Mouse (Mus musculus) c-Kit-positive CD71-positive TER-119-positive erythroid progenitor cells, embryonic 14.5 days (primary cell): ENCODE data around the gene Sec24d.
"Not testable (repeated sequence)": the region's sequence is repeated elsewhere in the genome, so short reads cannot be mapped to it uniquely, and the experiment has no call there.

Experiments
- DNase-seq: peaks from one replicate; pipeline ENCODE4 v3.0.0-alpha.2; 2013; ENCODE audit warnings: low spot score

The Sec24d gene

GRCm38 (mm10) chr3:123338666-123339195 is 71.5 kb downstream of the Sec24d start:
- no peak for DNase-seq

DNA sequence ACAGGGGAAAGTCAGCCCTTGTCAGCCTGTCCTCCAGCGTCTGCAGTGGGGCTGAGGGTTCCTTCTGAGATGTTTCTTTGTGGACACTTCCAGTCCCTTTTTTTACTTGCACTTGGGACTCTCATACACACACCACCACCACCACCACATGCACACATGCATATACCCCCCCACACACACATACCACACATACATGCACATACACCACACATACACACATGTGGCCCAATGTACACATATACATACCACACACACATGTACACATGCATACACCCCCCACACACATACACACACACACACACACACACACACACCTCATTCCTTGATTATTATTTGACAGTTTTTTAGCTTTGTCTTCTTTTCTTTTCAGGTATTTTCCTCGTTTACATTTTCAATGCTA is 73.8 kb downstream of the Sec24d start:
- DNase-seq: no peak

DNA sequence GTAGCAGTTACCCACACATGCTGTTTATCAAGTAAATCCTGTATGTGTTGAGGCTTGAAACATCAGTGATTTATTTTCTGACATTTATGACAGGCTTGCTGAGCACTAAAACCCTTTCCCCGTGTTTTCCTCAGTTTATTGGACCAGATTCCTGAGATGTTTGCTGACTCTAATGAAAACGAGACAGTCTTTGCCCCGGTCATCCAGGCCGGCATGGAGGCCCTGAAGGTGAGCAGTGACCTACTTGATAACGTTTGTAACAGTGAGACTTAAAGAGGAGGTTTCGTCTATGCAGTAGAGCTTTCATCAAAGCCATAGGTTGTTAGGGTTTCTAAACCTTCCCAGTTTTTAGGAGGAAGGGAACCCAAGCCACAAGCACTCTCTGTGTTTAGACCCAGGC is 76.4 kb downstream of the Sec24d start:
- DNase-seq: no peak

DNA sequence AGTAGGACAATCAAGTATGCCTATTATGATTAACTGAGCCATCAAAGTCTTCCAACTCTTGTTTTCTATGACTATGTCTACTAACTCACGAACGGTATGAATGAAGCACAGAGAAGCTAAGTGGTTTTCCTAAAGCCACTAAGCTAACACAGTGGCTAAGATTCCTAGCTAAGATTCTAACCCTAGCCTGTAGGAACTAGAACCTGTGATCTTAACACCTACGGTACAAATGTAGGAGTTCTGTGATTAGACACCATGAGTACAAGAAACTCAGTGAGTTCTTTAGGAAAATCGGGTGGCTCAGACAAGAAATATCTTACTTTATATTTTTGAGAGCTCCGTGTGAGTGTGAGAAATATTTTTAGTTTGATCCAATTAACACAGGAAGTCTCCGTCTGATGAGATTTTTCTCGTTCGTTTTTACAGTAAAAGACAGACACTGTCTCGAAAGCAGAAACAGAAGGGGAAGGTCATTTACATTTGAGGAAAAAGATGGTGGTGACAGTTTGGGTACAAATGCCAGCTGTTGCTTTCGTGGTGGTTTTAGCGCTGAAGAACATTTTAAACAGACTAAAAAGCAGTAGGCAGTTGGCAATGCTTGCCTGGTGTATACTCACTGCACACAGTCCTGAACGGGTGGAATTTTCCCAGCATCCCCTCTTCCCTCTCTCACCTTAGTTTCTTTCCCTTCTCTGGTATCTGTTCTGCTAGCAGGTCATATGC is 81.0 kb downstream of the Sec24d start:
- DNase-seq: no peak

GRCm38 (mm10) chr3:123350602-123351001 is 83.3 kb downstream of the Sec24d start:
- DNase-seq: no peak

- no peak for DNase-seq
These were observed 84.3 kb downstream of the Sec24d start for GRCm38 (mm10) chr3:123351519-123351918.

DNA sequence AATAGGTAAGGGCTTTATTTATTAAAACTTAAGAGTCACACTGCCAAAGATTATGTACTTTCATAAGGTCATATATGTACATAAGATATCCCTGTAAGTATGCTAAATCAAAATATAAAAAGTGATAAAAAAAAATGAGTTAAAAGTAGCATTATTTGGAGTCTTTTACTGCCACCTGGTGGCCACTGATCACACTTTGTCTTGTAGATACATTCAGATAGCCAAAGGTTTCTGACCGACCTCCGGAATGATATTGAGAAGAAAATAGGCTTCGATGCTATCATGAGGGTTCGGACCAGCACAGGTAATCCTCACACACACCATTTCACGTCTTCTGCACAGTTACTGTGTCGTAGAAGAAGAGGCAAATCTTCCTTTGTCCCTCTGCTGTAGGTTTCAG is 85.9 kb downstream of the Sec24d start:
- peak; percentile 39 for DNase-seq

DNA sequence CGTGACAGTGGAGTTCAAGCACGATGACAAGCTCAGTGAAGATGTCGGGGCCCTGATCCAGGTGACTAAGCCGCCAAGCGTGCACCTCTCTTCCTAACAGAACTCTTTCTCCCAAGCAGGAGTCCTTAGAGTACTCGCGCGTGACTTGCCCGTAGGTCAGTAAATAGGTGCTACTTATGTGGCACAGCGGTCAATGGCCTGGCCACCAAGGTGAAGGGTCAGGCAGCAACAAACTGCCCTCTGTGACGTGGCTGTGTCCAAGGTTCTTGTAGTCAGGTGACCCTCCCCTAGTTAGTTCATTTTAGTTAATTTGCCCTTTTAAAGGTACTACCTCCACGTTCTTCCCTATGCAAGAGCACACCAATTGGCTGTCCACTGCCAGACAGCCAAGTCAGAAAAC is 86.4 kb downstream of the Sec24d start:
- no peak for DNase-seq

- no peak for DNase-seq
These were observed 87.1 kb downstream of the Sec24d start for GRCm38 (mm10) chr3:123354388-123354787.

GRCm38 (mm10) chr3:123356377-123356991 is 89.2 kb downstream of the Sec24d start:
- DNase-seq: no peak

- not testable (repeated sequence) for DNase-seq
These were observed 99.6 kb downstream of the Sec24d start for GRCm38 (mm10) chr3:123366820-123367219.

DNA sequence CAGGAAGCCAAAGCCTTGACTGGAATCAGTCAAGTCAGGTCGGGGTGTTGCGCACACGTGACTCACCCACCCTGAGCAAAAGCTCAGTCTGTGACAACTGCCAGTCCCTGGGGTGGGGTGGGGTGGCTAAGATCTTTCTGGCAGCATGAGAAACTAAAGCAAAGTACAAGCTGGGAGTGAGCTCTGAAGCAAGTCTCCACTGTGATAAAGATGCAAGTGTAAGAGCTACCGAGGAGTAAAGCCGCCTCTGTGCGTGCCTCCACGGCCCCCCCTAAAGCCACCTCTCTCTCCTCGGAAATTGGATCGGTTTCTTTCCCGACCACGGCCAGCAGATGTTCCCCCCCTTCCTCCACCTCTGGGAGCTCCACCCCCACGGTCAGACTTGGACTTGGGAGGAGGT is 101.9 kb downstream of the Sec24d start:
- DNase-seq: no peak

GRCm38 (mm10) chr3:123370927-123371326 is 103.7 kb downstream of the Sec24d start:
- DNase-seq: no peak

DNA sequence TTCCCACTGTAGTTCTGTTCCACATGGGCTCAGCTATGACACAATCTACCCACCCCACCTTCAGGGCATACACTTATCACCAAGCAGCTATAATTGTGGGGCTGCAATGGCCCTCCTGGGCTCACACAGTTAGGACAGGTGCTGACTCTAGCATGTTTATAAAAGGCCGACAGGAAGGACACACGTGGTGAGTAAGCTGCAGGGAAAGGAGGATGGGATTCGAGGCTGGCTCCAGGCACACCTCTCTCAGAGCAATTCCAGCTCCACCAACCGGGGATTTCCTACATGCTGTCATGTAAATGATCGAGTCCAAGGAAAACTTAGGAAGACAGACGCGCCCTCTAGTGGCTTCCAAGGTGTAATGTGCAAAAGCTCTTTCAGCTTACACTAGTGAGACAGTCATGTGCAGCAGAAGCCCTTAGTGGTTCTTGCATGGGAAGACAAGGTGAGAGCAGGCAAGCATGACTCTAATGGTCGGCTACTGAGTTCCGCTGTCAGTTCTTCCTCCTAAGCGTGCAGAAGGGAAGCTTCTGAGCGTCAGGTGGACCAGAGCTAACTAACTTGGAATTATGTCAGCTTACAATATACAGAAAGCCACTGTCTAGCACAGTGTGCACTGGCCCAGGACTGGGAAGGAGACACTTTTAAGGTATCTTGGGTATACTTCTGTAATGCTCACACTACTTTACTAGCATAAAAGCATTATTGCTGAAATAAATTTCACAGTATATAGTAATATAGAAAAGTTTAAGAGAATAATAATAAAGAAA is 104.7 kb downstream of the Sec24d start:
- DNase-seq: no peak

DNA sequence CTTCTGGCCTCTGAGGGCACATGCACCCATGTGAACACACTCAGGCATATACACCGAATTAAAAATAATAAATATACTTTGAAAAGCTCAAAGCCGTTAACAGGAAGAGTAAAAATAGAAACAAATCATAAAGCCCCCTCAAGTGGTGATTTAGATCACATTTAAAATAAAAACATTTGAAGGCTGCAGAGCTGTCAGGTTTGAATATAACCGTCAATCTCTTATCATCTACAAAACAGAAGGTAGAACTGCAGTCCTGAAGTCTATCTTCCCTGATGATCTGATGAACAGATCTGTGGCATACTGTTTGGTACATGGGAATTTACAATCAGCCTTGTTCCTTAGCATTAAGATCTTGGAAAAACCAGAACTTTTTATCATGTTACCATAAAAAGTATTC is 109.3 kb downstream of the Sec24d start:
- DNase-seq: no peak

DNA sequence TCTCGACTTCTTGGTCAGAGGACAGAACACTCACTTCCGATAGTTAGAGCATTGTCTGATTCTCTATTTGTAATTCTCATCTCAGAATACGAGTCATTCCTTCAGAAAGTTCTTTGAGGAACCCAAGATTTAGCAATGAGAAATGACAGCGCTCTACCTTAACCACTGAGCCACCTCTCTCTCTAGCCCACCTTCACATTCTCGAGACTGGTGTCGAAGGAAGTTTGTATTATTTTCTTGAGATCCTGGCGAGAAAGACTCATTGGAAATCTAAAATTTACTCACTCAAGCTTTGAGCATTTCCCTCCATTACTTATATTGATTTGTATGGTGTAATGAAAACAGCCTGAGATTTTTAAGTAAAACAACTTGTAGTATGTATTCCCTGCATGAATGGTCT is 117.2 kb downstream of the Sec24d start:
- no peak for DNase-seq

DNA sequence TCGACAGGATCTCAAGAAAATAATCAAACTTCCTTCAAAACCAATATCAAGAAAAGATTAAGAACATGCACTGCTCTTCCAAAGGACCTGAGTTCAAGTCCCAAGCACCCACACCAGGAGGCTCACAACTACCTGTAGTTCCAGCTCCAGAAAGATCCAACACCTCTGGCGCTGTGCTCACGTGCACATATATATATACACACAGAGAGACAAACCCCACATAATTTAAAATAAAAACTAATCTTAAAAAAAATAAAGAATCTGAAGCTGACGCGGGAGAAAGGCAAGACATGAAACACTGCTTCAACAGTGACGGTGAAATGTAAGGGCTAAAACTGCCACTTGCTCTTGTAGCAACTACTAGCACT is 117.8 kb downstream of the Sec24d start:
- peak; percentile 18 for DNase-seq

- peak; percentile 97 for DNase-seq
These were observed 118.4 kb downstream of the Sec24d start, which contains the start of gene Mettl14 for GRCm38 (mm10) chr3:123385486-123386156. Mettl14 (minus strand) TSS chr3:123386108.

DNA sequence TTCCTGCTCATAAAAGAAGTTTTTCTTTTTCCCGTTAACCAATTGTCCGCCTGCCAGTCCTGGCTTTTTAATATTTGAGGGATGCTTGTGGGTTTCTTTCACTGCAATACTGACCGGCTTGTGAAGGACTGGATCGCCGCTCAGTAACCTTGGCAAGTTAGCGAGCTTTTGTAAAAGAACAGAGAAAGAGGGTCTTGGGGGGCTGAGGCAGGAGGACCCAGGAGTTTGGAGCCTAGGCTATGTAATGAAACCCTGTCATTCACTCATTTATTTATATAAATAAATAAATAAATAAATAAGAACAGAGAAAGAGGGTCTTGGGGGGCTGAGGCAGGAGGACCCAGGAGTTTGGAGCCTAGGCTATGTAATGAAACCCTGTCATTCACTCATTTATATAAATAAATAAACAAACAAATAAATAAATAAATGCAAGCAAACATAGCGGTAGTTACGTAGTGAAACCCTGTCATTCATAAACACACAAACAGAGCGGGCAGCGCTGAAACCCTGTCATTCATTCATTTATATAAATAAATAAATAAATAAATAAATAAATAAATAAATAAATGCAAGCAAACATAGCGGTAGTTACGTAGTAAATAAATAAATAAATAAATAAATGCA is 119.0 kb downstream of the Sec24d start:
- not testable (repeated sequence) for DNase-seq

GRCm38 (mm10) chr3:123391180-123391579 is 123.9 kb downstream of the Sec24d start:
- DNase-seq: no peak

GRCm38 (mm10) chr3:123395611-123396010 is 128.4 kb downstream of the Sec24d start:
- DNase-seq: no peak
